Mouse (Mus musculus) bone marrow macrophage, adult 2 months (primary cell): ENCODE data around the gene Ablim1.

Source experiments
- CTCF ChIP-seq: IDR thresholded peaks from 2 replicates; pipeline ENCODE4 v1.5.1; 2012; ENCODE audit warnings: low read depth, mild to moderate bottlenecking, low read length, moderate library complexity
- POLR2A ChIP-seq: IDR thresholded peaks from 2 replicates; pipeline ENCODE4 v1.6.1; 2012; ENCODE audit warnings: mild to moderate bottlenecking, low read depth, low read length, borderline replicate concordance

GRCm38 (mm10) chr19:57306601-57307000 lies 8.1 kb downstream of the Ablim1 start:
- TF ChIP-seq CTCF, result no peak
- TF ChIP-seq POLR2A, result no peak
